Mouse (Mus musculus) midbrain, embryonic 10.5 days (tissue): ENCODE results near the gene Bsg. TPM values are rescaled to one million over a fixed set of nuclear protein-coding genes. Genes with fewer than 3 reads are reported as not detected.
"Not testable (repeated sequence)": the region's sequence is repeated elsewhere in the genome, so short reads cannot be mapped to it uniquely, and the experiment has no call there.

Experiments
- DNase-seq: peaks from one replicate; pipeline ENCODE4 v3.0.0-alpha.2; 2017; ENCODE audit warnings: low spot score
- H3K27ac ChIP-seq: fragments of 300-500 bp; sonication (generic); replicated peaks from 2 replicates; pipeline ENCODE4 v1.5.1; 2016; ENCODE audit warnings: mild to moderate bottlenecking
- H3K27me3 ChIP-seq: fragments of 300-500 bp; sonication (generic); 2 replicates; pipeline ENCODE4 v1.6.1; 2016; ENCODE audit warnings: low read depth, mild to moderate bottlenecking; ENCODE audit not compliant: poor library complexity, severe bottlenecking
- H3K36me3 ChIP-seq: fragments of 300-500 bp; sonication (generic); 2 replicates; pipeline ENCODE4 v1.6.1; 2016; ENCODE audit warnings: mild to moderate bottlenecking, moderate library complexity
- H3K4me1 ChIP-seq: fragments of 300-500 bp; sonication (generic); 2 replicates; pipeline ENCODE4 v1.6.1; 2016
- H3K4me3 ChIP-seq: fragments of 300-500 bp; sonication (generic); 2 replicates; pipeline ENCODE4 v1.5.1; 2016; ENCODE audit warnings: mild to moderate bottlenecking, moderate library complexity
- H3K9me3 ChIP-seq: fragments of 300-500 bp; sonication (generic); replicated peaks from 2 replicates; pipeline ENCODE4 v1.6.1; 2016; ENCODE audit warnings: mild to moderate bottlenecking
- WGBS: fragments of 180-500 bp; shearing (Covaris S2); methylation state at CpG from one replicate; pipeline ENCODE4 v1.1.7; 2016; 5-methylcytosine and 5-hydroxymethylcytosine counted together
- polyA plus RNA-seq: library from polyadenylated mRNA; unstranded; fragments of >200 nt; fragmentation: Nextera tagmentation; extraction: Ambion mirVana; gene quantifications from 2 replicates; pipeline ENCODE4 v1.2.1, GENCODE M21; 2016

Gene Bsg
- polyA plus RNA-seq, 1 experiment from 2014 or later, result 655 TPM

GRCm38 (mm10) chr10:79746774-79747151 is 42.5 kb downstream of the Bsg start:
- Histone ChIP-seq H3K4me1 (peaks cover 16% of the 10 kb centered on the region), H3K4me3 (peak overlapping the region; percentile 73), H3K9me3 (no peaks in the 10 kb centered on the region), H3K27me3 (no peaks in the 10 kb centered on the region), H3K36me3 (peaks cover 27% of the 10 kb centered on the region), H3K27ac (peak overlapping the region; percentile 53)
- 25% methylated on average over 6 of the region's 6 CpGs for WGBS
- no peak for DNase-seq

DNA sequence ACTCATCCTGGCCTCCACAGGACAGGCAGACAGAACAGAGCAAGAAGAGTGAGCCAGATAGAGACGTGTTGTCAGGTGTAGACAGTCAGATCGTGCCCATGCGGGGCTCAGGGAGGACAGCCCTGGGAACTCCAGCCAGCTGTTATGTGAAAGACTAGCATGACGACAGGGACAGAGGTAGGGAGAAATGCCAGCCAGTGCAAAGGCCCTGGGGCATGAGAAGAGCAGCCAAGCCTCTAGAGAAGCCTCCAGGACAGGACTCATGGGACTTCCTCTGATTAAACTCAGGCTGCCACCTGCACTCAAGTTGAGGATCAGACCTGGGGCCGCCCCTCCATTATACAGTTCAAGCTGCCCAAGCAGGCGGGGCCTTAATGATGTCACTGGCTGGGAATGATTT is 44.2 kb downstream of the Bsg start:
- Histone ChIP-seq H3K36me3 (peaks cover 11% of the 10 kb centered on the region), H3K9me3 (no peaks in the 10 kb centered on the region), H3K27me3 (no peaks in the 10 kb centered on the region), H3K4me3 (peak overlapping the region; percentile 11; the same call in 1 of the 2 replicates), H3K4me1 (peaks cover 16% of the 10 kb centered on the region), H3K27ac (no peak overlapping the region)
- no peak for DNase-seq
- 78% methylated on average over 6 of the region's 6 CpGs for whole genome bisulfite sequencing

DNA sequence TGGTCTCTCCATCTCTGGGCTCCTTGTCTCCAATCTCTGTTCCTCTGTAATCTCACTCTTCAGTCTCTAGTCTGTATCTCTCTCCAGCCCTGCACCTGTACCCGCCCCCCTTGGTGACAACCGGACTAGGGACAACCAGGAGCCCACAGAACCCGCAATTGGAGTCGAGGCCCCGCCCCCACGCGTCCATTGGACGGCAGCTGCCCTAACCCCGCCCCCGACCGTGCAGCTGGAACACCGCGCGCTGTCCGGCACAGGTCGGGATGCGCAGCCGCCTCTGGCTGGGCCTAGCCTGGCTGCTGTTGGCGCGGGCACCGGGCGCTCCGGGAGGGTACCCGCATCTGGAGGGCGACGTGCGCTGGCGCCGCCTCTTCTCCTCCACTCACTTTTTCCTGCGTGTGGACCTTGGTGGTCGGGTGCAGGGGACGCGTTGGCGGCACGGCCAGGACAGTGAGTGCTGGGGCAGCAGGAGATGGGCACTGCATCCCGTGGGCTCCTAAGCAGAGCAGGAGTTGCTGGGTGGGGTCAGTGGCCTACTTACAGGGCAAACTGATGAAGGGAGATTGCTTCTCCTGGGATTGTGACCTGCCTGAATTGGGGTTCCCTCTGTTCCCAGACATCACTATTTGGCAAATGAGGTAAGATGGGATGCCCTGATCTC is 50.7 kb downstream of the Bsg start, which contains the start of gene Fgf22:
TSS of gene Fgf22 (plus strand) at position 221 of the 661 bp plus-strand sequence.
- Histone ChIP-seq H3K4me1 (peaks cover 13% of the 10 kb centered on the region), H3K27me3 (peaks cover 14% of the 10 kb centered on the region; the same call in 1 of the 2 replicates), H3K9me3 (no peaks in the 10 kb centered on the region), H3K27ac (peak within 1 kb of the TSS; percentile 29; the same call in 1 of the 2 replicates), H3K4me3 (peak within 1 kb of the TSS; percentile 54), H3K36me3 (peaks cover 44% of the 10 kb centered on the region)
- WGBS, result under 1% methylated on average over 36 of the region's 36 CpGs
- peak; percentile 83 for DNase-seq

DNA sequence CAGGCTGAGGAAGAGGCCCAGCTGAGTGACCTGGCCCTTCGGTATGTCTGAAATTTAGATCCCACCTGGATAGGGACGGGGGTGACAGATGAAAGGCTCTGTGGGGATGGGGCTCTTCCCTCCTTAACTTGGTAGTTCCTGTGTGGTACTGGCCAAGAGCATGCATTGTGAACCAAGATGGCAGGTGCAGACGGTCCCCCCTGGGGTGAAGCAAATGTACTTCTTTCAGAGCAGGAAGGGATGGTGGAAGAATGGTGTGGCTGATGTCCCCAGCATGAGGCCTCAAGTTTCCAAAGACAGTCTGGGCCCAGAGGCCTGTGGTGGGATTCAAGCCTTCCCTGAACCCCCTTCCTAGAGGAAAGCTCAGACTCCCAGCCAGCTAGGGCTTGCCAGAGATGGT is 51.6 kb downstream of the Bsg start:
- peaks cover 52% of the 10 kb centered on the region for H3K36me3 ChIP-seq
- WGBS, result 92% methylated on average over 3 of the region's 3 CpGs
- H3K27me3 ChIP-seq, result peaks cover 14% of the 10 kb centered on the region; the same call in 1 of the 2 replicates

DNA sequence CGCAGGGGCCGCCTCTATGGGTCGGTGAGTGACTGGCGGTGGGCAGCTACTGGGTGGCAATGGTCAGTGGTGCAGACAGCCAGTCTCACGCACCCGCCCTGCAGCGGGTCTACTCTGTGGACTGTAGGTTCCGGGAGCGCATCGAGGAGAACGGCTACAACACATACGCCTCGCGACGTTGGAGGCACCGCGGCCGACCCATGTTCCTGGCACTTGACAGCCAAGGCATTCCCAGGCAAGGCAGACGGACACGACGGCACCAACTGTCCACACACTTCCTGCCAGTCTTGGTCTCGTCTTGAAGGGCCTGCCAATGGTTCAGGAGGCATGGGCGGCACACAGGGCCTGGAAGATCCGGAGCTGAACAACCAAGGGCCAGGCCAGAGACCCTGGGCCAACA is 52.4 kb downstream of the Bsg start:
- no peak for DNase-seq
- no peaks in the 10 kb centered on the region for H3K9me3 ChIP-seq
- 94% methylated on average over 24 of the region's 24 CpGs for WGBS
- peaks cover 14% of the 10 kb centered on the region; the same call in 1 of the 2 replicates for H3K27me3 ChIP-seq
- H3K4me3 ChIP-seq, result no peak overlapping the region
- H3K4me1 ChIP-seq, result peaks cover 13% of the 10 kb centered on the region
- H3K27ac ChIP-seq, result no peak overlapping the region
- peaks cover 60% of the 10 kb centered on the region for H3K36me3 ChIP-seq

More for the DNA sequence above, 51.6 kb downstream of the Bsg start:
- no peak for DNase-seq
- Histone ChIP-seq H3K9me3 (no peaks in the 10 kb centered on the region), H3K4me1 (peaks cover 13% of the 10 kb centered on the region), H3K4me3 (peak overlapping the region; percentile 54), H3K27ac (no peak overlapping the region)

DNA sequence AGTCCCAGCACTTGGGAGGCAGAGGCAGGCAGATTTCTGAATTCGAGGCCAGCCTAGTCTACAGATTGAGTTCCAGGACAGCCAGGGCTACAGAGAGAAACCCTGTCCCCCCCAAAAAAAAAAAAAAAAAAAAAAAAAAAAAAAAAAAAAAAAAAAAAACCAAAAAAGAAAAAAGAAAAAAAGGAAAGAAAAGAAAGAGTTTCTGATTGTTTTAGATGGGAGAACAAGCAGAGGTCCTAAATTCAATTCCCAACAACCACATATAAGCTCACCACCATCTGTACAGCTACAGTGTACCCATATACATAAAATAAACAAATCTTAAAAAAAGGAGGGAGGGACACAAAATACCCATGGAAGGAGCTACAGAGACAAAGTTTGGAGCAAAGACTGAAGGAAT is 55.4 kb downstream of the Bsg start:
- H3K27me3 ChIP-seq, result peaks cover 14% of the 10 kb centered on the region; the same call in 1 of the 2 replicates
- not testable (repeated sequence) for H3K9me3 ChIP-seq, H3K4me3 ChIP-seq, H3K27ac ChIP-seq, DNase-seq
- H3K4me1 ChIP-seq, result peaks cover 22% of the 10 kb centered on the region
- H3K36me3 ChIP-seq, result peaks cover 88% of the 10 kb centered on the region
- WGBS, result 91% methylated on average over 1 of the region's 1 CpGs

- Histone ChIP-seq H3K27ac (no peak overlapping the region), H3K4me3 (peak overlapping the region; percentile 20; the same call in 1 of the 2 replicates), H3K4me1 (peaks cover 22% of the 10 kb centered on the region), H3K9me3 (no peaks in the 10 kb centered on the region), H3K27me3 (peaks cover 8% of the 10 kb centered on the region; the same call in 1 of the 2 replicates), H3K36me3 (peaks cover 88% of the 10 kb centered on the region)
- DNase-seq, result no peak
- 95% methylated on average over 11 of the region's 11 CpGs for WGBS
These were observed 56.4 kb downstream of the Bsg start for GRCm38 (mm10) chr10:79760603-79761143.

Other genes starting within 250 kb of the Bsg start
- not detected in 2 replicates for gene Vmn2r83, start 235.8 kb upstream of the Bsg start, polyA plus RNA-seq
- 19.8 and 23.6 TPM in 2 replicates for gene Plpp2, start 170.7 kb upstream of the Bsg start, polyA plus RNA-seq
- gene Mier2, start 149.3 kb upstream of the Bsg start, polyA plus RNA-seq, result 69.9 and 72.8 TPM in 2 replicates
- gene Theg, start 117.2 kb upstream of the Bsg start, polyA plus RNA-seq, result not detected in 2 replicates
- 0.06 and 0.11 TPM in 2 replicates for gene C2cd4c, start 90.5 kb upstream of the Bsg start, polyA plus RNA-seq
- 18.5 and 20.1 TPM in 2 replicates for gene Shc2, start 66.6 kb upstream of the Bsg start, polyA plus RNA-seq
- gene Odf3l2, start 58.8 kb upstream of the Bsg start, polyA plus RNA-seq, result not detected in 2 replicates
- 0.89 and 1.1 TPM in 2 replicates for gene Madcam1, start 39.9 kb upstream of the Bsg start, polyA plus RNA-seq
- 68.3 and 74.9 TPM in 2 replicates for gene Tpgs1, start 35.1 kb upstream of the Bsg start, polyA plus RNA-seq
- 223 and 270 TPM in 2 replicates for gene Cdc34, start 22.3 kb upstream of the Bsg start, polyA plus RNA-seq
- gene Gzmm, start 15.5 kb upstream of the Bsg start, polyA plus RNA-seq, result 0.98 and 1.0 TPM in 2 replicates
- gene Hcn2, start 12.1 kb downstream of the Bsg start, polyA plus RNA-seq, result 0.05 TPM in 2 replicates
- gene Polrmt, start 42.1 kb downstream of the Bsg start, polyA plus RNA-seq, result 48.6 and 51.7 TPM in 2 replicates
- gene Fgf22, start 50.6 kb downstream of the Bsg start, polyA plus RNA-seq, result 0.27 and 0.42 TPM in 2 replicates
- gene Rnf126, start 62.5 kb downstream of the Bsg start, polyA plus RNA-seq, result 109 and 118 TPM in 2 replicates
- gene Fstl3, start 72.8 kb downstream of the Bsg start, polyA plus RNA-seq, result 1.1 and 1.8 TPM in 2 replicates
- gene Prss57, start 86.5 kb downstream of the Bsg start, polyA plus RNA-seq, result 0.05 TPM in 1 of 2 replicates, not detected in the other
- 130 and 153 TPM in 2 replicates for gene Palm, start 89.1 kb downstream of the Bsg start, polyA plus RNA-seq
- gene Misp, start 116.5 kb downstream of the Bsg start, polyA plus RNA-seq, result 0.46 and 0.67 TPM in 2 replicates
- 296 and 334 TPM in 2 replicates for gene Ptbp1, start 149.9 kb downstream of the Bsg start, polyA plus RNA-seq
- 8.0 and 13.5 TPM in 2 replicates for gene Prtn3, start 170.0 kb downstream of the Bsg start, polyA plus RNA-seq
- gene Plppr3, start 170.1 kb downstream of the Bsg start, polyA plus RNA-seq, result 110 and 169 TPM in 2 replicates
- 0.16 and 0.46 TPM in 2 replicates for gene Elane, start 181.8 kb downstream of the Bsg start, polyA plus RNA-seq
- not detected in 2 replicates for gene Cfd, start 186.4 kb downstream of the Bsg start, polyA plus RNA-seq
- gene Med16, start 204.4 kb downstream of the Bsg start, polyA plus RNA-seq, result 69.8 and 70.8 TPM in 2 replicates
- 2.0 and 5.5 TPM in 2 replicates for gene Gm26602, start 206.4 kb downstream of the Bsg start, polyA plus RNA-seq
- 1.0 and 1.2 TPM in 2 replicates for gene Kiss1r, start 212.5 kb downstream of the Bsg start, polyA plus RNA-seq
- 126 and 154 TPM in 2 replicates for gene R3hdm4, start 216.7 kb downstream of the Bsg start, polyA plus RNA-seq
- 12.5 and 13.4 TPM in 2 replicates for gene Arid3a, start 222.6 kb downstream of the Bsg start, polyA plus RNA-seq